Mouse (Mus musculus) brain, embryonic 14.5 days (tissue): ENCODE results near the gene Entpd2.
"Not testable (repeated sequence)": the region's sequence is repeated elsewhere in the genome, so short reads cannot be mapped to it uniquely, and the experiment has no call there.

Experiments used
- CTCF ChIP-seq: fragments of 200-500 bp; IDR thresholded peaks from 2 replicates; pipeline ENCODE4 v1.5.1; 2012; ENCODE audit warnings: inconsistent platforms, mild to moderate bottlenecking, moderate library complexity, borderline replicate concordance; ENCODE audit not compliant: insufficient read depth, insufficient read length; ENCODE audit errors: extremely low read depth
- POLR2A ChIP-seq: fragments of 200-500 bp; IDR thresholded peaks from 2 replicates; pipeline ENCODE4 v1.6.1; 2012; ENCODE audit warnings: mild to moderate bottlenecking, inconsistent platforms, borderline replicate concordance; ENCODE audit not compliant: poor library complexity, insufficient read depth, insufficient read length, severe bottlenecking; ENCODE audit errors: extremely low read depth

DNA sequence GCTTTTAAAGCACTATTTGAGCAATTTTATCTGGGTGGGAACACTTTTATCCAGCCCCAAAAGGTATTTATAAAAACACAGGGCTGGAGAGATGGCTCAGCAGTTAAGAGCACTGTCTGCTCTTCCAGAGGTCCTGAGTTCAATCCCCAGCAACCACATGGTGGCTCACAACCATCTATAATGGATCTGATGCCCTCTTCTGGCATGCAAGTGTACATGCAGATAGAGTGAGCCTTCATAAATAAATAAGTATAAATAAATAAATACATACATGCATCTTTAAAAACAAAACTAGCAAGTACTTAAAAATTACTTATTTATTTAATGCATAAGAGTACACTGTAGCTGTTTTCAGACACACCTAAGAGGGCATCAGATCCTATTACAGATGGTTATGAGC is 17.8 kb downstream of the Entpd2 start:
- not testable (repeated sequence) for TF ChIP-seq POLR2A, CTCF
